In the genomic region with DNA sequence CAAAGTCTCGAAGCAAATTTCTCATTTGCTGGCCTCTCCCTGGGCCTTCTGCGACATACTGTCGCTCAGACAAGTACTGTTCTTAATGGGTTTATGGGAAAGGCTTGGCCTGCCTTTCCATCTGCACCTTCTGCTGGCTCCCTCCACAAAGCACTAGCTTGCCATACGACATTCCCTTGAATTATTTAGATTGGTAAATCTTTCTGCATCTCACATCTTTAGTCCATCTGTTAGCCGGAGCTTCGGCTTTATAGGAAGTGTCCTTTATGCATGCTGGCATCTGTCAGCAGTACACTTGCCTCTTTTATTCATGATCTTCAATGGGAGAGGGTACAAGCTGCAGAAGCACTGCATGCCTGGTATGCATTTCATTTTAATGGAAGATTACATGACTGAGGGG, we compare ENCODE assay signal across 20 mouse cellular contexts.
DNase-seq lines count a peak whose midpoint lies in the region; ATAC-seq and TF ChIP-seq lines count a peak whose summit lies in the region.
"Had no signal": no experiment of that assay in that cellular context is flagged by ENCODE, and none has a peak within 500 bp of the region (broad histone marks: within the 10 kb centered on the region; RNA-seq: fewer than 3 reads in every experiment).

No protein-coding gene starts in this region.

- H3K4me2 ChIP-seq in forebrain, postnatal 0 days (ENCODE audit: low read depth), result no peak overlapping the region
- H3K4me2 ChIP-seq: embryonic facial prominence, embryonic 15.5 days; heart, embryonic 12.5 days; kidney, embryonic 15.5 days; limb, embryonic 12.5 days; neural tube, embryonic 12.5 days had no signal

- ATAC-seq in forebrain, postnatal 0 days, result peak; percentile 95
- no peak for ATAC-seq in monocyte, adult 5-6 weeks (replicated peaks; ENCODE audit: insufficient number of reproducible peaks, low FRiP score, low TSS enrichment, poor library complexity, severe bottlenecking)
- ATAC-seq: lung, postnatal 0 days had no signal

- H3K4me1 ChIP-seq in forebrain, postnatal 0 days (ENCODE audit: insufficient read depth), result 0 out of 2 replicates have a peak, but pooled peaks cover 3% of the 10 kb centered on the region
- H3K4me1 ChIP-seq in cerebellum, adult 2 months (ENCODE audit: control insufficient read depth, insufficient read depth, low read length), result no peaks in the 10 kb centered on the region
- H3K4me1 ChIP-seq: embryonic facial prominence, embryonic 15.5 days; heart, embryonic 12.5 days; kidney, embryonic 15.5 days; limb, embryonic 12.5 days; neural tube, embryonic 12.5 days had no signal

- WGBS in forebrain, postnatal 0 days, result 44% methylated on average over 6 of the region's 6 CpGs
- 45% methylated on average over 6 of the region's 6 CpGs for WGBS in cerebellum, adult 2 months

- H3K4me3 ChIP-seq in forebrain, postnatal 0 days (ENCODE audit: low read depth, low read length), result no peak overlapping the region
- H3K4me3 ChIP-seq in cerebellum, adult 2 months (replicated peaks; ENCODE audit: insufficient read depth, low read depth, low read length), result no peak overlapping the region
- H3K4me3 ChIP-seq: embryonic facial prominence, embryonic 15.5 days; heart, embryonic 12.5 days; kidney, embryonic 15.5 days; limb, embryonic 12.5 days; neural tube, embryonic 12.5 days had no signal

- H3K27me3 ChIP-seq in forebrain, postnatal 0 days (ENCODE audit: insufficient read depth, low read length), result no peaks in the 10 kb centered on the region
- H3K27me3 ChIP-seq in cerebellum, adult 2 months (ENCODE audit: control insufficient read depth, insufficient read depth, low read length), result no peaks in the 10 kb centered on the region
- H3K27me3 ChIP-seq: embryonic facial prominence, embryonic 15.5 days; heart, embryonic 12.5 days; kidney, embryonic 15.5 days; limb, embryonic 12.5 days; neural tube, embryonic 12.5 days had no signal

- H3K36me3 ChIP-seq in forebrain, postnatal 0 days (ENCODE audit: insufficient read depth), result no peaks in the 10 kb centered on the region
- H3K36me3 ChIP-seq: embryonic facial prominence, embryonic 15.5 days; G1E; heart, embryonic 12.5 days; kidney, embryonic 15.5 days; limb, embryonic 12.5 days; neural tube, embryonic 12.5 days had no signal

- no peak for TF ChIP-seq POLR2A in cerebellum, adult 2 months (IDR thresholded peaks at IDR 0.05; ENCODE audit: borderline replicate concordance, insufficient read depth, low read length)

- H3K9me3 ChIP-seq in forebrain, postnatal 0 days (ENCODE audit: low read length), result no peaks in the 10 kb centered on the region
- H3K9me3 ChIP-seq: embryonic facial prominence, embryonic 15.5 days; heart, embryonic 12.5 days; kidney, embryonic 15.5 days; limb, embryonic 12.5 days; neural tube, embryonic 12.5 days had no signal

- peak; percentile 11 for DNase-seq in left cerebral cortex, adult 11 months (ENCODE audit: low spot score)
- no peak for DNase-seq in left cerebral cortex, adult 18-20 months (ENCODE audit: low spot score in 2 of 2)
- DNase-seq in forebrain, postnatal 0 days, result peak; percentile 70
- peak; percentile 24 for DNase-seq in mesoderm, embryonic 11.5 days (ENCODE audit: low read depth, low spot score)
- DNase-seq in retina, postnatal 1 day, result peak; percentile 22
- DNase-seq in cerebellum, adult 2 months, result no peak
- DNase-seq: adrenal gland, adult 8-10 months; cerebellum, adult 9-10 months; gastrocnemius, postnatal 36 days; heart, postnatal 36 days; right cerebral cortex, adult 18-20 months had no signal

- H3K27ac ChIP-seq in forebrain, postnatal 0 days (ENCODE audit: low read depth, low read length), result peak overlapping the region; percentile 80
- H3K27ac ChIP-seq in cerebellum, adult 2 months (ENCODE audit: insufficient read depth, low read length), result no peak overlapping the region
- H3K27ac ChIP-seq: embryonic facial prominence, embryonic 15.5 days; kidney, embryonic 15.5 days; limb, embryonic 12.5 days; liver, embryonic 14.5 days; neural tube, embryonic 12.5 days had no signal

- H3K9ac ChIP-seq in forebrain, postnatal 0 days, result no peak overlapping the region
- H3K9ac ChIP-seq: embryonic facial prominence, embryonic 15.5 days; heart, embryonic 12.5 days; kidney, embryonic 15.5 days; limb, embryonic 12.5 days; liver, embryonic 14.5 days; neural tube, embryonic 12.5 days had no signal

- TF ChIP-seq CTCF in forebrain, postnatal 0 days (IDR thresholded peaks at IDR 0.05; ENCODE audit: low read depth), result no peak
- TF ChIP-seq CTCF in cerebellum, adult 2 months (IDR thresholded peaks at IDR 0.05; ENCODE audit: borderline replicate concordance, insufficient read depth, low read depth, low read length), result no peak

Comparison
In these comparisons a context has a peak if more than half of its experiments do, and no peak if none do; other contexts are left out.
1. DNase-seq: peak in left cerebral cortex, adult 11 months (single experiment), forebrain, postnatal 0 days (single experiment), mesoderm, embryonic 11.5 days (single experiment) and retina, postnatal 1 day (single experiment); none in left cerebral cortex, adult 18-20 months (0 of 2) and cerebellum, adult 2 months (0 of 2).